Mouse (Mus musculus) liver, embryonic 14.5 days (tissue): Measurements from ENCODE around the gene Zdhhc17. TPM values are rescaled to one million over a fixed set of nuclear protein-coding genes. Genes with fewer than 3 reads are reported as not detected.

Experiments
- ATAC-seq: fragments of 200-750 bp; cut with Nextera tagmentation; 2 replicates; pipeline ENCODE4 v1.8.0; 2017; ENCODE audit warnings: moderate number of reproducible peaks, mild to moderate bottlenecking, moderate library complexity; ENCODE audit not compliant: insufficient read depth
- DNase-seq, 3 experiments: peaks; one replicate each; pipeline ENCODE4 v3.0.0-alpha.2; 2012 to 2013; ENCODE audit warnings: low read depth in 3 of 3, low spot score in 3 of 3
- H3K27ac ChIP-seq: fragments of 300-500 bp; sonication (generic); 2 replicates; pipeline ENCODE4 v1.5.1; 2014; ENCODE audit warnings: moderate library complexity, mild to moderate bottlenecking, control low read depth, inconsistent platforms
- H3K27me3 ChIP-seq: fragments of 300-500 bp; sonication (generic); 2 replicates; pipeline ENCODE4 v1.6.1; 2014; ENCODE audit warnings: mild to moderate bottlenecking, low read length, moderate library complexity; ENCODE audit not compliant: control insufficient read depth, insufficient read depth
- H3K36me3 ChIP-seq: fragments of 300-500 bp; sonication (generic); replicated peaks from 2 replicates; pipeline ENCODE4 v1.6.1; 2014; ENCODE audit warnings: low read depth; ENCODE audit not compliant: control insufficient read depth, insufficient read depth
- H3K4me1 ChIP-seq, 2 experiments: fragments of 200-500 bp in 1 of 2; fragments of 300-500 bp in 1 of 2; sonication (generic) in 1 of 2; replicated peaks; 2 replicates each; pipeline ENCODE4 v1.6.1; 2012 to 2014; ENCODE audit warnings: antibody characterized with exemption in 1 of 2, inconsistent platforms in 1 of 2, low read length in 1 of 2; ENCODE audit not compliant: control insufficient read depth in 2 of 2, insufficient read depth in 2 of 2
- H3K4me2 ChIP-seq: fragments of 300-500 bp; sonication (generic); 2 replicates; pipeline ENCODE4 v1.6.1; 2014; ENCODE audit warnings: low read depth, mild to moderate bottlenecking, control low read depth, moderate library complexity
- H3K4me3 ChIP-seq, 2 experiments: fragments of 200-500 bp in 1 of 2; fragments of 300-500 bp in 1 of 2; sonication (generic) in 1 of 2; 2 replicates each; pipeline ENCODE4 v1.5.1; 2012 to 2014; ENCODE audit warnings: low read depth in 2 of 2, low read length in 2 of 2, mild to moderate bottlenecking in 2 of 2, control low read depth in 1 of 2, inconsistent platforms in 1 of 2, moderate library complexity in 1 of 2; ENCODE audit not compliant: insufficient read depth in 1 of 2
- H3K9ac ChIP-seq: fragments of 300-500 bp; sonication (generic); replicated peaks from 2 replicates; pipeline ENCODE4 v1.6.1; 2014; ENCODE audit warnings: mild to moderate bottlenecking, control low read depth, moderate library complexity
- H3K9me3 ChIP-seq: fragments of 300-500 bp; sonication (generic); 2 replicates; pipeline ENCODE4 v1.6.1; 2016; ENCODE audit warnings: low read length, mixed read lengths; ENCODE audit not compliant: control insufficient read depth
- CTCF ChIP-seq: IDR thresholded peaks from 2 replicates; pipeline ENCODE4 v1.5.1; 2016; ENCODE audit warnings: antibody characterized with exemption, low read depth, control low read depth
- EP300 ChIP-seq: IDR thresholded peaks from 2 replicates; pipeline ENCODE4 v1.6.1; 2016; ENCODE audit warnings: antibody characterized with exemption, low read depth
- WGBS: fragments of 180-500 bp; shearing (Covaris S2); extraction: QIAGEN DNeasy Blood & Tissue Kit; methylation state at CpG from one replicate; pipeline ENCODE4 v1.1.7; 2014; ENCODE audit not compliant: insufficient replicate concordance; 5-methylcytosine and 5-hydroxymethylcytosine counted together
- polyA plus RNA-seq, 2 experiments: library from polyadenylated mRNA; depleted of rRNA in 1 of 2; stranded (reverse) in 1 of 2; unstranded in 1 of 2; fragments of >200 nt; fragmentation: Nextera tagmentation in 1 of 2; extraction: Ambion mirVana in 1 of 2; gene quantifications; 2 replicates each; pipeline versions ENCODE4 v1.2.1 to v1.2.3; 2012 to 2014

Gene Zdhhc17
- polyA plus RNA-seq, 2 experiments = 4.0 to 5.9 TPM

DNA sequence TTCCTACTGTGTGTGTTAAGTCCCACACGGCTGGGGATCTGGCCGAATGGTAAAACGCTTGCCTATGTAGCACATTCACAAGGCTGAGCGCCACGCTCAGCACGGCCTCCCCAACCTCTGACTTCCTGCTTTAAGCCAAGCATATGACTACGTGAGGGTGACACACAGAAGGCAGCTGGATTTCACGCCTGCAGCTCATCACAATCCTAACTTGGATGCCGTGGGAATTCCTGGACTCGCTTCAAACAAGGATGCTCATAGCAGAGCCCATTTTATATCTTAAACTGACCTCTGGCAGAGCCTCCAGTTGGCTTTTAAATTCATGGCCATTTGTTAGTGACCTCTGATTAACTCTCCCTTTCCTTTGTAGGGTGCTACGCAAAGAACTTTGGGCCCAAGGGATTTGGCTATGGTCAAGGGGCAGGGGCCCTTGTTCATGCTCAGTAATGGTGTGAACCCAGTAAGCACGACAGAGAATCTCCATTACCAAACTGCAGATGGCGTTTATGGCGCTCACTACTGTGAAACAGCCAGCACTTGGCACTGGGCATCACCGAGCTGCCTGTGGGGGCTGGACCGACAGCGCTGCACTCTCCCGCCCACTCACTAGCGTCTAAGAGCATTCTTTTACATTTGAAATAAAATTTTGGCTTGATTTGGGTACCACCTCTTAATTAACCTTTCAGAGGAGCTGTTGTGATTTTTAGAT lies 70.9 kb downstream of the Zdhhc17 start:
- ATAC-seq = no peak
- TF ChIP-seq EP300 (no peak), CTCF (no peak)
- H3K9me3 ChIP-seq = no peaks in the 10 kb centered on the region
- no peaks in the 10 kb centered on the region for H3K27me3 ChIP-seq
- H3K4me2 ChIP-seq = no peak overlapping the region
- H3K9ac ChIP-seq = no peak overlapping the region
- 76% methylated on average over 19 of the region's 19 CpGs for WGBS
- no peak for DNase-seq
- H3K36me3 ChIP-seq = no peaks in the 10 kb centered on the region
- peaks cover 0 to 3% of the 10 kb centered on the region in 2 experiments; a peak in 2 of 4 replicates for H3K4me1 ChIP-seq
- no peak overlapping the region for H3K4me3 ChIP-seq
- H3K27ac ChIP-seq = no peak overlapping the region

DNA sequence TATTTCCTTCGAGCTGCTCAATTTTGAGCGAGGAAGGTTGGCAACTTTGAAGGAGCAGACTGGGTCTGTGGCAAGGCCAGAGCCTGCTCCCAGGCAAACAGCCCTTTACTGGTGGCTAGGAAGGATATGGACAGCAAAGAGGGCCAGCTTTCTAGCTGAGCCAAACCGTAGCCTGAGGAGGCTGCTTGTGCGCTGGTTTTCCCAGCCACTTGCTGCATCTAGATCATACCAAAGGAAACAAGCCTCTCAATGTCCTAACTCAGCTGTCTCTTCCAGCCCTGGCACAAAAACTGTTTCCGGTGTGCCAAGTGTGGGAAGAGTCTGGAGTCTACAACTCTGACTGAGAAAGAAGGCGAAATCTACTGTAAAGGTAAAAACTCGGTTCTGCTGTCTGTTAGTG lies 71.6 kb downstream of the Zdhhc17 start:
- no peak for DNase-seq
- no peaks in the 10 kb centered on the region for H3K36me3 ChIP-seq
- no peak overlapping the region for H3K27ac ChIP-seq

DNA sequence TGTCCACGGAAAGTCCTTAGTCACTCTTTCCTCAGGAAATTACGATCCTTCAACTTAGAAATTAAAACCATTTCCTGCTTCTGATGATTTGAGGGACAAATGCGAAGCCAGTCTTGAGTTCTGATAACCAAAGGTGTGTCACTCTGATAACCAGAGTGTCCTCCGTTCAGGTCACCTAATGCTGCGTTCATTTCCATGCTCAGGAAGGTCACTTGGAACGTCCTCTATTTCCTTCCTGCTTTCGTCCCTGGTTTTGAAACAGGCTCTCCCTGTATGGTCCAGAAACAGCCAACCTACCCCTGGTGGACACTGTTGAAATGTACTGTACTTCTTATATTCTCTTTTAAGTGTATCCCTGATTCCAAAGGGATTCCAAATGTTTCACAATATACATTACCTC lies 74.3 kb downstream of the Zdhhc17 start:
- WGBS = 26% methylated on average over 7 of the region's 7 CpGs
- Histone ChIP-seq H3K9me3 (no peaks in the 10 kb centered on the region), H3K4me2 (no peak overlapping the region), H3K9ac (no peak overlapping the region), H3K4me1 (peaks cover 0 to 5% of the 10 kb centered on the region in 2 experiments; a peak in 2 of 4 replicates), H3K27ac (no peak overlapping the region), H3K36me3 (no peaks in the 10 kb centered on the region), H3K27me3 (no peaks in the 10 kb centered on the region), H3K4me3 (no peak overlapping the region)
- DNase-seq = no peak
- ATAC-seq = no peak
- TF ChIP-seq EP300 = no peak
- no peak for TF ChIP-seq CTCF

More for the DNA sequence above, 71.6 kb downstream of the Zdhhc17 start:
- Histone ChIP-seq H3K27me3 (no peaks in the 10 kb centered on the region), H3K4me3 (no peak overlapping the region), H3K4me1 (peaks cover 0 to 3% of the 10 kb centered on the region in 2 experiments; a peak in 2 of 4 replicates), H3K4me2 (no peak overlapping the region), H3K9me3 (no peaks in the 10 kb centered on the region), H3K9ac (no peak overlapping the region)
- TF ChIP-seq CTCF (no peak), EP300 (no peak)
- WGBS = 76% methylated on average over 7 of the region's 7 CpGs
- no peak for ATAC-seq

DNA sequence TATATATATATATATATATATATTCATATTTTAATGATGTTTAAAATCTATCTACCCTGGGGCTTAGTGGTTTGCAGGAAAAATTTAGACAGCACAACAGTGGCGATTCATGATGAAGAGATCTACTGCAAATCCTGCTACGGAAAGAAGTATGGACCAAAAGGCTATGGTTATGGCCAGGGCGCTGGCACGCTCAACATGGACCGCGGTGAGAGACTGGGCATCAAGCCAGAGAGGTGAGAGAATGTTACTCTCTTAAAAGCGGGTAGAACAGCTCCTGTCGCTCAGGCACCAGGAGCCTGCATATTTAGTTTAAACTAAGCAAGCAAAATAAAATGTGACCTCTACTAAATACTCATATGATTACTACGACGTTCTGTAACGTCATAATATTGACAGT lies 74.9 kb downstream of the Zdhhc17 start:
- Histone ChIP-seq H3K27me3 (no peaks in the 10 kb centered on the region), H3K27ac (no peak overlapping the region), H3K9me3 (no peaks in the 10 kb centered on the region), H3K9ac (no peak overlapping the region), H3K4me2 (no peak overlapping the region), H3K4me1 (peaks cover 0 to 5% of the 10 kb centered on the region in 2 experiments; a peak in 2 of 4 replicates), H3K4me3 (no peak overlapping the region), H3K36me3 (no peaks in the 10 kb centered on the region)
- ATAC-seq (no peak), DNase-seq (no peak)
- 81% methylated on average over 11 of the region's 11 CpGs for WGBS
- TF ChIP-seq CTCF = no peak
- no peak for TF ChIP-seq EP300

DNA sequence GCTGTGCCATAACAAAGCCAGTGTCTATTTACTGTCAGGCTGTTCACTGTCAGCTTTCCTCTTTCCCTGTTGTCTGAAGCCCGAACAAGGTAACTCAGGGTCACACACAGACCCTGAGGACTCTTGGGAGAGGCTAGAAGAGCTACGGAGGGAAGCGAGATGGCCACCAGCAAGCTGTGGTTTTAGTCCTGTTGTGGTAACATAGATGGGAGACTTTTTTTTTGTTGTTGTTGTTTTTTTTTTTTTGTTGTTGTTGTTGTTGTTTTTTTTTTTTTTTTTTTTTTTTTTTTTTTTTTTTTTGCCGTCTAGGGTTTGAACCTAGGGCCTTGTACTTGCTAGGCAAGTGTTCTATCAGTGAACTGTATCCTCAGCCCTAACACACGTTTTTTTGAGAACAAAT lies 76.4 kb downstream of the Zdhhc17 start:
- H3K27me3 ChIP-seq = no peaks in the 10 kb centered on the region
- no peak overlapping the region for H3K27ac ChIP-seq
- H3K4me2 ChIP-seq = no peak overlapping the region
- H3K9me3 ChIP-seq = no peaks in the 10 kb centered on the region
- WGBS = 67% methylated on average over 5 of the region's 5 CpGs
- TF ChIP-seq EP300 (no peak), CTCF (no peak)
- no peaks in the 10 kb centered on the region for H3K36me3 ChIP-seq
- DNase-seq = no peak
- H3K9ac ChIP-seq = no peak overlapping the region
- no peak overlapping the region for H3K4me3 ChIP-seq
- H3K4me1 ChIP-seq = peaks cover 0 to 5% of the 10 kb centered on the region in 2 experiments; a peak in 2 of 4 replicates
- no peak for ATAC-seq
